Mouse (Mus musculus): ENCODE results near the gene Rps6.

DNA sequence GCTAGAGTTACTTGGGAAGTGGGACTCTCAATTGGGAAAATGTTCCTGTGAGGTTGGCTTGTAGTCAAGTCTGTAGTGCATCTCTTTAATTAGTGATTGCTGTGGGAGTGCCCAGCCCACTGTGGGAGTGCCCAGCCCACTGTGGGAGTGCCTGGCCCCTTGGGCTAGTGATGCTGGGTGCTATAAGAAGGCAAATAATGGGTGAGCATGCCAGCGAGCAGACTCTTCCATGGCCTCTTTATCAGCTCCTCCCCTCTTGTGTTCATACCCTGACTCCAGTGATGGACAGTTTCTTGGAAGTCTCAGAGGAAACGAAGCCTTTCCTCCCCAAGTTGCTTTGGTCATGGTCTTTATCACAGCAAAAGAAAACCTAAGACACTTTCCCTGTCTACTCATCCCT, 25.2 kb upstream of the Rps6 start:
- TF ChIP-seq CTCF (IDR thresholded peaks at IDR 0.05; ENCODE audit: low read depth, low read length) (no peak), POLR2A (IDR thresholded peaks at IDR 0.05; ENCODE audit: borderline replicate concordance, low read depth, low read length) (no peak)

Data from bone marrow macrophage, adult 2 months (primary cell).